Mouse (Mus musculus): ENCODE results near the gene Rundc3a. TPM values are rescaled to one million over a fixed set of nuclear protein-coding genes. Genes with fewer than 3 reads are reported as not detected.

Rundc3a gene
- total RNA-seq (2014; rRNA removed) (306 and 418 TPM in 2 replicates), polyA plus RNA-seq (2015; fragmentation: Nextera tagmentation; extraction: Ambion mirVana) (118 and 121 TPM in 2 replicates)

- 4% methylated on average over 34 of the region's 34 CpGs for WGBS
- peaks cover 35% of the 10 kb centered on the region for H3K4me1 ChIP-seq (ENCODE audit: insufficient read depth)
- peak within 1 kb of the TSS; percentile 93 for H3K4me3 ChIP-seq (ENCODE audit: low read depth, low read length)
- no peaks in the 10 kb centered on the region for H3K27me3 ChIP-seq (ENCODE audit: insufficient read depth, low read length)
- ATAC-seq (peak; percentile 92), DNase-seq (peak; percentile 98)
- H3K27ac ChIP-seq (ENCODE audit: low read depth, low read length): peak within 1 kb of the TSS; percentile 98
- peak within 1 kb of the TSS; percentile 87 for H3K4me2 ChIP-seq (ENCODE audit: low read depth)
- peak within 1 kb of the TSS; percentile 97 for H3K9ac ChIP-seq
- no peaks in the 10 kb centered on the region for H3K9me3 ChIP-seq (ENCODE audit: low read length)
- 0 out of 2 replicates have a peak, but pooled peaks cover 1% of the 10 kb centered on the region for H3K36me3 ChIP-seq (ENCODE audit: insufficient read depth)
- no peak for TF ChIP-seq CTCF (IDR thresholded peaks at IDR 0.05; ENCODE audit: low read depth)
Measured at GRCm38 (mm10) chr11:102393238-102393634, at the start of gene Rundc3a. Gene Rundc3a (plus strand): TSS chr11:102393403.

- no peaks in the 10 kb centered on the region for H3K4me1 ChIP-seq (ENCODE audit: insufficient read depth)
- H3K4me2 ChIP-seq (ENCODE audit: low read depth): no peak overlapping the region
- ATAC-seq: no peak
- no peak for TF ChIP-seq CTCF (IDR thresholded peaks at IDR 0.05; ENCODE audit: low read depth)
- H3K4me3 ChIP-seq (ENCODE audit: low read depth, low read length): no peak overlapping the region
- no peaks in the 10 kb centered on the region for H3K9me3 ChIP-seq (ENCODE audit: low read length)
- no peak overlapping the region for H3K27ac ChIP-seq (ENCODE audit: low read depth, low read length)
- H3K27me3 ChIP-seq (ENCODE audit: insufficient read depth, low read length): no peaks in the 10 kb centered on the region
- 87% methylated on average over 3 of the region's 3 CpGs for WGBS
- no peak for DNase-seq
- no peak overlapping the region for H3K9ac ChIP-seq
- H3K36me3 ChIP-seq (ENCODE audit: insufficient read depth): no peaks in the 10 kb centered on the region
Measured at GRCm38 (mm10) chr11:102344458-102344857, 48.7 kb upstream of the Rundc3a start.

- Histone ChIP-seq H3K4me2 (ENCODE audit: low read depth) (no peak overlapping the region), H3K27ac (ENCODE audit: low read depth, low read length) (no peak overlapping the region), H3K9ac (no peak overlapping the region), H3K4me3 (ENCODE audit: low read depth, low read length) (no peak overlapping the region), H3K27me3 (ENCODE audit: insufficient read depth, low read length) (no peaks in the 10 kb centered on the region), H3K9me3 (ENCODE audit: low read length) (no peaks in the 10 kb centered on the region), H3K36me3 (ENCODE audit: insufficient read depth) (no peaks in the 10 kb centered on the region), H3K4me1 (ENCODE audit: insufficient read depth) (no peaks in the 10 kb centered on the region)
- ATAC-seq: no peak
- no peak for TF ChIP-seq CTCF (IDR thresholded peaks at IDR 0.05; ENCODE audit: low read depth)
- 65% methylated on average over 5 of the region's 5 CpGs for WGBS
- DNase-seq: no peak
Measured at GRCm38 (mm10) chr11:102346926-102347325, 46.3 kb upstream of the Rundc3a start.

- no peak for TF ChIP-seq CTCF (IDR thresholded peaks at IDR 0.05; ENCODE audit: low read depth)
- Histone ChIP-seq H3K27ac (ENCODE audit: low read depth, low read length) (no peak overlapping the region), H3K4me1 (ENCODE audit: insufficient read depth) (no peaks in the 10 kb centered on the region), H3K27me3 (ENCODE audit: insufficient read depth, low read length) (no peaks in the 10 kb centered on the region), H3K9ac (no peak overlapping the region), H3K4me3 (ENCODE audit: low read depth, low read length) (no peak overlapping the region), H3K4me2 (ENCODE audit: low read depth) (no peak overlapping the region), H3K36me3 (ENCODE audit: insufficient read depth) (no peaks in the 10 kb centered on the region), H3K9me3 (ENCODE audit: low read length) (no peaks in the 10 kb centered on the region)
- ATAC-seq (no peak), DNase-seq (no peak)
- 57% methylated on average over 5 of the region's 5 CpGs for WGBS
Measured at GRCm38 (mm10) chr11:102347683-102348082, 45.5 kb upstream of the Rundc3a start.

- WGBS: 96% methylated on average over 7 of the region's 7 CpGs
- no peak overlapping the region for H3K9ac ChIP-seq
- no peak for TF ChIP-seq CTCF (IDR thresholded peaks at IDR 0.05; ENCODE audit: low read depth)
- H3K36me3 ChIP-seq (ENCODE audit: insufficient read depth): no peaks in the 10 kb centered on the region
- H3K27ac ChIP-seq (ENCODE audit: low read depth, low read length): no peak overlapping the region
- DNase-seq (no peak), ATAC-seq (no peak)
- no peak overlapping the region for H3K4me2 ChIP-seq (ENCODE audit: low read depth)
- H3K4me3 ChIP-seq (ENCODE audit: low read depth, low read length): no peak overlapping the region
- no peaks in the 10 kb centered on the region for H3K4me1 ChIP-seq (ENCODE audit: insufficient read depth)
- H3K27me3 ChIP-seq (ENCODE audit: insufficient read depth, low read length): 0 out of 2 replicates have a peak, but pooled peaks cover under 1% of the 10 kb centered on the region
- H3K9me3 ChIP-seq (ENCODE audit: low read length): no peaks in the 10 kb centered on the region
Measured at GRCm38 (mm10) chr11:102348101-102348585, 45.1 kb upstream of the Rundc3a start.

GRCm38 (mm10) chr11:102348771-102349170, 44.4 kb upstream of the Rundc3a start:
- Histone ChIP-seq H3K9ac (no peak overlapping the region), H3K36me3 (ENCODE audit: insufficient read depth) (no peaks in the 10 kb centered on the region), H3K4me1 (ENCODE audit: insufficient read depth) (no peaks in the 10 kb centered on the region), H3K9me3 (ENCODE audit: low read length) (no peaks in the 10 kb centered on the region), H3K4me3 (ENCODE audit: low read depth, low read length) (no peak overlapping the region), H3K27ac (ENCODE audit: low read depth, low read length) (no peak overlapping the region), H3K4me2 (ENCODE audit: low read depth) (no peak overlapping the region), H3K27me3 (ENCODE audit: insufficient read depth, low read length) (0 out of 2 replicates have a peak, but pooled peaks cover 4% of the 10 kb centered on the region)
- no peak for ATAC-seq
- no peak for DNase-seq
- no peak for TF ChIP-seq CTCF (IDR thresholded peaks at IDR 0.05; ENCODE audit: low read depth)
- 80% methylated on average over 11 of the region's 11 CpGs for WGBS

GRCm38 (mm10) chr11:102349189-102349954, 43.8 kb upstream of the Rundc3a start:
- H3K9ac ChIP-seq: no peak overlapping the region
- WGBS: 94% methylated on average over 3 of the region's 3 CpGs
- no peak overlapping the region for H3K27ac ChIP-seq (ENCODE audit: low read depth, low read length)
- ATAC-seq (no peak), DNase-seq (no peak)
- TF ChIP-seq CTCF (IDR thresholded peaks at IDR 0.05; ENCODE audit: low read depth): no peak
- H3K36me3 ChIP-seq (ENCODE audit: insufficient read depth): no peaks in the 10 kb centered on the region
- H3K27me3 ChIP-seq (ENCODE audit: insufficient read depth, low read length): 0 out of 2 replicates have a peak, but pooled peaks cover 4% of the 10 kb centered on the region
- no peak overlapping the region for H3K4me2 ChIP-seq (ENCODE audit: low read depth)
- no peaks in the 10 kb centered on the region for H3K4me1 ChIP-seq (ENCODE audit: insufficient read depth)
- H3K4me3 ChIP-seq (ENCODE audit: low read depth, low read length): no peak overlapping the region
- H3K9me3 ChIP-seq (ENCODE audit: low read length): no peaks in the 10 kb centered on the region

All from forebrain, postnatal 0 days (tissue).